Mouse (Mus musculus): ENCODE data around the gene Rpl9.

Rpl9 gene

GRCm38 (mm10) chr5:65390648-65391644, at the start of gene Rpl9, which contains the start of gene Lias:
Gene Rpl9 (minus strand): TSS chr5:65391444.
Gene Lias (plus strand): TSS chr5:65391497.
- in situ Hi-C loops (cut with MboI; ENCODE audit: low sequenced_read_pairs): no loop called here

GRCm38 (mm10) chr5:65438041-65438440, 46.8 kb upstream of the Rpl9 start:
- in situ Hi-C loops (cut with MboI; ENCODE audit: low sequenced_read_pairs): no loop called here

- in situ Hi-C loops (cut with MboI; ENCODE audit: low sequenced_read_pairs): no loop called here
These were observed 44.7 kb upstream of the Rpl9 start, which contains the start of gene Ugdh for GRCm38 (mm10) chr5:65435806-65436561. Gene Ugdh (minus strand): TSS chr5:65435949.

GRCm38 (mm10) chr5:65435363-65435805, 44.1 kb upstream of the Rpl9 start:
- in situ Hi-C loops (cut with MboI; ENCODE audit: low sequenced_read_pairs): no loop called here

- in situ Hi-C loops (cut with MboI; ENCODE audit: low sequenced_read_pairs): no loop called here
These were observed 43.5 kb upstream of the Rpl9 start for GRCm38 (mm10) chr5:65434471-65435362.

GRCm38 (mm10) chr5:65429441-65429840, 38.2 kb upstream of the Rpl9 start:
- in situ Hi-C loops (cut with MboI; ENCODE audit: low sequenced_read_pairs): no loop called here

- in situ Hi-C loops (cut with MboI; ENCODE audit: low sequenced_read_pairs): no loop called here
These were observed 37.1 kb upstream of the Rpl9 start for GRCm38 (mm10) chr5:65428321-65428720.

- in situ Hi-C loops (cut with MboI; ENCODE audit: low sequenced_read_pairs): no loop called here
These were observed 34.0 kb upstream of the Rpl9 start for GRCm38 (mm10) chr5:65425251-65425650.

GRCm38 (mm10) chr5:65424215-65424614, 33.0 kb upstream of the Rpl9 start:
- in situ Hi-C loops (cut with MboI; ENCODE audit: low sequenced_read_pairs): no loop called here

- in situ Hi-C loops (cut with MboI; ENCODE audit: low sequenced_read_pairs): no loop called here
These were observed 31.6 kb upstream of the Rpl9 start for GRCm38 (mm10) chr5:65422803-65423202.

- in situ Hi-C loops (cut with MboI; ENCODE audit: low sequenced_read_pairs): no loop called here
These were observed 29.6 kb upstream of the Rpl9 start for GRCm38 (mm10) chr5:65420822-65421221.

- in situ Hi-C loops (cut with MboI; ENCODE audit: low sequenced_read_pairs): no loop called here
These were observed 27.9 kb upstream of the Rpl9 start for GRCm38 (mm10) chr5:65419136-65419535.

GRCm38 (mm10) chr5:65415653-65416458, 24.6 kb upstream of the Rpl9 start:
- in situ Hi-C loops (cut with MboI; ENCODE audit: low sequenced_read_pairs): no loop called here

GRCm38 (mm10) chr5:65407989-65408388, 16.7 kb upstream of the Rpl9 start:
- in situ Hi-C loops (cut with MboI; ENCODE audit: low sequenced_read_pairs): no loop called here

GRCm38 (mm10) chr5:65401251-65401994, 10.2 kb upstream of the Rpl9 start:
- in situ Hi-C loops (cut with MboI; ENCODE audit: low sequenced_read_pairs): no loop called here

- in situ Hi-C loops (cut with MboI; ENCODE audit: low sequenced_read_pairs): no loop called here
These were observed 3.2 kb upstream of the Rpl9 start for GRCm38 (mm10) chr5:65394425-65394824.

- in situ Hi-C loops (cut with MboI; ENCODE audit: low sequenced_read_pairs): no loop called here
These were observed 509 bp upstream of the Rpl9 start for GRCm38 (mm10) chr5:65391753-65392152.

GRCm38 (mm10) chr5:65387008-65387867, 4.0 kb downstream of the Rpl9 start:
- in situ Hi-C loops (cut with MboI; ENCODE audit: low sequenced_read_pairs): no loop called here
